Mouse (Mus musculus): ENCODE results near the gene 1700057G04Rik. TPM values are rescaled to one million over a fixed set of nuclear protein-coding genes. Genes with fewer than 3 reads are reported as not detected.

1700057G04Rik gene
- polyA plus RNA-seq, 1 experiment from 2014 or later = not detected

- H3K4me3 ChIP-seq (ENCODE audit: low read depth, low read length) = no peak overlapping the region
- ATAC-seq (ENCODE audit: insufficient read depth) (no peak), DNase-seq (no peak)
- no peaks in the 10 kb centered on the region for H3K4me1 ChIP-seq (ENCODE audit: insufficient read depth)
- no peaks in the 10 kb centered on the region for H3K9me3 ChIP-seq (ENCODE audit: low read depth, low read length)
- no peaks in the 10 kb centered on the region for H3K36me3 ChIP-seq (ENCODE audit: insufficient read depth)
- no peak overlapping the region for H3K4me2 ChIP-seq
- WGBS = 76% methylated on average over 2 of the region's 2 CpGs
- H3K27ac ChIP-seq (ENCODE audit: low read depth) = no peak overlapping the region
- no peak overlapping the region for H3K9ac ChIP-seq
- no peak for TF ChIP-seq CTCF (IDR thresholded peaks at IDR 0.05; ENCODE audit: low read depth)
- H3K27me3 ChIP-seq (ENCODE audit: insufficient read depth, low read length) = no peaks in the 10 kb centered on the region
Observed at GRCm38 (mm10) chr9:92363478-92363877, 54.3 kb downstream of the 1700057G04Rik start.

GRCm38 (mm10) chr9:92368920-92369319 is 59.7 kb downstream of the 1700057G04Rik start:
- Histone ChIP-seq H3K4me3 (ENCODE audit: low read depth, low read length) (no peak overlapping the region), H3K27me3 (ENCODE audit: insufficient read depth, low read length) (no peaks in the 10 kb centered on the region), H3K4me1 (ENCODE audit: insufficient read depth) (no peaks in the 10 kb centered on the region), H3K4me2 (no peak overlapping the region), H3K27ac (ENCODE audit: low read depth) (no peak overlapping the region), H3K9me3 (ENCODE audit: low read depth, low read length) (no peaks in the 10 kb centered on the region), H3K36me3 (ENCODE audit: insufficient read depth) (no peaks in the 10 kb centered on the region), H3K9ac (no peak overlapping the region)
- DNase-seq = no peak
- ATAC-seq (ENCODE audit: insufficient read depth) = no peak
- TF ChIP-seq CTCF (IDR thresholded peaks at IDR 0.05; ENCODE audit: low read depth) = no peak

DNA sequence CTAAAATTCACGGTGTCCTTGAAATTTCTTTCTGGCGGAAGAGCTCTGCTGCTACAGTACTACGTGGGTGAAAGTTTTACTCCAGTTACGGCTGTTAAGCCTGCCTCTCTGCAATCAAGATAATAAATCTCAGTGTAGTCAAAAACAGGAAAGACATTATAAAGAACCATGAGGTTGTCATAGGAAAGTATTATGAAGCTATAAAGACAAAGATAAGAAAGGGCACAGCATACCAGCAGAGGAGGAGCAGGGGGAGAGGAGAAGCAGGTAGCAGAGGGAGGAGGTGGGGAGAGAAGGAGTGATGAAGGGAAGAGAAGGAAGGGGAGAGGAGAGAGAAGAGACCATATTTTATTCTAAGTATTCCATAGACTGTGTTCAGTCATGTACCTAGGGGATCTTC is 64.7 kb downstream of the 1700057G04Rik start:
- no peak for TF ChIP-seq CTCF (IDR thresholded peaks at IDR 0.05; ENCODE audit: low read depth)
- DNase-seq = no peak
- no peak for ATAC-seq (ENCODE audit: insufficient read depth)
- 53% methylated on average over 4 of the region's 4 CpGs for WGBS
- Histone ChIP-seq H3K9ac (no peak overlapping the region), H3K4me1 (ENCODE audit: insufficient read depth) (peaks cover 8% of the 10 kb centered on the region; the same call in 1 of the 2 replicates), H3K4me2 (no peak overlapping the region), H3K4me3 (ENCODE audit: low read depth, low read length) (no peak overlapping the region), H3K27ac (ENCODE audit: low read depth) (no peak overlapping the region), H3K9me3 (ENCODE audit: low read depth, low read length) (no peaks in the 10 kb centered on the region), H3K36me3 (ENCODE audit: insufficient read depth) (no peaks in the 10 kb centered on the region), H3K27me3 (ENCODE audit: insufficient read depth, low read length) (no peaks in the 10 kb centered on the region)

DNA sequence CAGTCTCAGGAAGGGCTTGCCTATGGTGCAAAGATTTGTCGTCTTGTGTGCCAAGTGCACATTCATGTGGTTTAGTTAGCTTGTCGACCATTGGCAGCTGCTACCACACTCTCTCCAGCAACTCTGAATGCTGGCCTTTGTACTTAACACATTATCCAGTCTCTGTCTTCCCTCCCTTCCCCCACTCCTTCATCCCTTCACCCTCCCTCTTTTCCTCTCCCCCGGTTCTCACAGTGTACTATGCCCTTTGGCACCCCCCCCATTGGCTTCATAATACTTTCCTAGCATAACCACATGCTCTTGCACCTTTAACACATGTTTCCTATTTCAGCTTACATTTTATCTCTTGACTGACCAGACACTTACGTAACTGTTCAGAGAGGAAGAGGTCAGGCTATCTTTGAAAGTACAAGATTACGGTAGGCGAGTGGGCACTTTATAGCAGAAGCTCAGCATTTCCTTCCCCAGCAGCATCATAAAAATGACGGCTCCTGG is 65.6 kb downstream of the 1700057G04Rik start:
- Histone ChIP-seq H3K4me3 (ENCODE audit: low read depth, low read length) (no peak overlapping the region), H3K27ac (ENCODE audit: low read depth) (no peak overlapping the region), H3K9ac (no peak overlapping the region), H3K9me3 (ENCODE audit: low read depth, low read length) (no peaks in the 10 kb centered on the region), H3K4me2 (no peak overlapping the region), H3K4me1 (ENCODE audit: insufficient read depth) (peaks cover 8% of the 10 kb centered on the region; the same call in 1 of the 2 replicates), H3K27me3 (ENCODE audit: insufficient read depth, low read length) (no peaks in the 10 kb centered on the region), H3K36me3 (ENCODE audit: insufficient read depth) (no peaks in the 10 kb centered on the region)
- ATAC-seq (ENCODE audit: insufficient read depth) = peak; percentile 28; the same call in 1 of the 2 replicates
- no peak for DNase-seq
- no peak for TF ChIP-seq CTCF (IDR thresholded peaks at IDR 0.05; ENCODE audit: low read depth)
- 43% methylated on average over 7 of the region's 7 CpGs for WGBS

DNA sequence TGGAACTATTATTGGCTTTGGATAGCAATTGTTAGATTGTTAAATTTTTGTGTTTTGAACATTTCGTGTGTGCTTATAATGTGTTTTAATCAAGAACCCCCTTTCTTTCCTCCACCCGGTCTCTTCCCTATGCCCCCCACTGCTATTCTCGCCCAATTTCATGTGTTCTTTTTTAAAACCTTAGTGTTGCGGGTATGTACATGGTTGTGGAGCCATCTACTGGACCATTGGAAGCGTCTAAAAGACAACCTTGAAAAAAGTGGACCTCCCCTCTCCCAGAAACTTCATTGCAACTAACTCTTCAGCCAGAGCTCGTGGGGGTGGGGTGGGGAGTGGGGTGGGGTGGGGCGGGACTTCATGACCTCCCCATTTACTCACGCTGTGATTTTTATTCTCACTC is 66.2 kb downstream of the 1700057G04Rik start:
- TF ChIP-seq CTCF (IDR thresholded peaks at IDR 0.05; ENCODE audit: low read depth) = peak; percentile 25; the same call in 1 of the 2 replicates
- Histone ChIP-seq H3K9ac (no peak overlapping the region), H3K36me3 (ENCODE audit: insufficient read depth) (no peaks in the 10 kb centered on the region), H3K27me3 (ENCODE audit: insufficient read depth, low read length) (no peaks in the 10 kb centered on the region), H3K4me3 (ENCODE audit: low read depth, low read length) (no peak overlapping the region), H3K4me2 (no peak overlapping the region), H3K9me3 (ENCODE audit: low read depth, low read length) (no peaks in the 10 kb centered on the region), H3K27ac (ENCODE audit: low read depth) (no peak overlapping the region), H3K4me1 (ENCODE audit: insufficient read depth) (peaks cover 8% of the 10 kb centered on the region; the same call in 1 of the 2 replicates)
- 65% methylated on average over 8 of the region's 8 CpGs for WGBS
- peak; percentile 40 for DNase-seq
- no peak for ATAC-seq (ENCODE audit: insufficient read depth)

DNA sequence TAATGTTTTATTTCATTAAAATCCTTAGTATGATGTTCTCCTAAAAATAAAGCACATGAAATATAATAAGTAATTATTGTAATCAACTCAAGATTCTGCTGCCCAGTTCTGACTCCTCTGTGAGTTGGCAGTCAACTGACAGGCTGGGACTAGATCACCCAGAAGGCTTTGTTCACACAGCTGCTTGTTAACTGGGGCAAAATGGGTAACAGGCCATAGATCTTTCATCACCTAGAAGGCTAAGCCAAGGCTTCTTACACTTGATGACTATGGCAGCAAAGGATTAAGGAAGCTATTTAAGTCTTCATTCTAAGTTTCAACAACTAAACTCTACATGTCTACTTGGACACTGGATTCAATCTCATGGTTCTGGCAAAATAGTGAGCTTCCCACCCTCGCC is 68.8 kb downstream of the 1700057G04Rik start:
- Histone ChIP-seq H3K9me3 (ENCODE audit: low read depth, low read length) (no peaks in the 10 kb centered on the region), H3K36me3 (ENCODE audit: insufficient read depth) (no peaks in the 10 kb centered on the region), H3K4me1 (ENCODE audit: insufficient read depth) (peaks cover 8% of the 10 kb centered on the region; the same call in 1 of the 2 replicates), H3K27ac (ENCODE audit: low read depth) (no peak overlapping the region), H3K9ac (no peak overlapping the region), H3K27me3 (ENCODE audit: insufficient read depth, low read length) (no peaks in the 10 kb centered on the region), H3K4me2 (no peak overlapping the region), H3K4me3 (ENCODE audit: low read depth, low read length) (no peak overlapping the region)
- DNase-seq = peak; percentile 85
- 63% methylated on average over 1 of the region's 1 CpGs for WGBS
- no peak for TF ChIP-seq CTCF (IDR thresholded peaks at IDR 0.05; ENCODE audit: low read depth)
- ATAC-seq (ENCODE audit: insufficient read depth) = peak; percentile 80

GRCm38 (mm10) chr9:92379240-92379639 is 70.1 kb downstream of the 1700057G04Rik start:
- peak; percentile 50; the same call in 1 of the 2 replicates for ATAC-seq (ENCODE audit: insufficient read depth)
- TF ChIP-seq CTCF (IDR thresholded peaks at IDR 0.05; ENCODE audit: low read depth) = no peak
- Histone ChIP-seq H3K4me1 (ENCODE audit: insufficient read depth) (peaks cover 8% of the 10 kb centered on the region; the same call in 1 of the 2 replicates), H3K9me3 (ENCODE audit: low read depth, low read length) (no peaks in the 10 kb centered on the region), H3K9ac (no peak overlapping the region), H3K27ac (ENCODE audit: low read depth) (0 out of 2 replicates have a peak overlapping the region, but pooled peaks have one; percentile 4), H3K36me3 (ENCODE audit: insufficient read depth) (no peaks in the 10 kb centered on the region), H3K4me3 (ENCODE audit: low read depth, low read length) (no peak overlapping the region), H3K4me2 (no peak overlapping the region), H3K27me3 (ENCODE audit: insufficient read depth, low read length) (no peaks in the 10 kb centered on the region)
- peak; percentile 62 for DNase-seq
- WGBS = 33% methylated on average over 5 of the region's 5 CpGs
